Mouse (Mus musculus) brain, embryonic 14.5 days (tissue): ENCODE results near the gene Myo1g. TPM values are rescaled to one million over a fixed set of nuclear protein-coding genes. Genes with fewer than 3 reads are reported as not detected.

Experiments
- DNase-seq: peaks from one replicate; pipeline ENCODE4 v3.0.0-alpha.2; 2011; ENCODE audit warnings: low read depth
- CTCF ChIP-seq: fragments of 200-500 bp; IDR thresholded peaks from 2 replicates; pipeline ENCODE4 v1.5.1; 2012; ENCODE audit warnings: inconsistent platforms, mild to moderate bottlenecking, moderate library complexity, borderline replicate concordance; ENCODE audit not compliant: insufficient read depth, insufficient read length; ENCODE audit errors: extremely low read depth
- POLR2A ChIP-seq: fragments of 200-500 bp; IDR thresholded peaks from 2 replicates; pipeline ENCODE4 v1.6.1; 2012; ENCODE audit warnings: mild to moderate bottlenecking, inconsistent platforms, borderline replicate concordance; ENCODE audit not compliant: poor library complexity, insufficient read depth, insufficient read length, severe bottlenecking; ENCODE audit errors: extremely low read depth
- polyA plus RNA-seq: library from polyadenylated mRNA; depleted of rRNA; stranded (reverse); fragments of >200 nt; gene quantifications from 2 replicates; pipeline ENCODE4 v1.2.3, GENCODE M21; 2012

Gene Myo1g
- polyA plus RNA-seq, 1 experiment = 0.56 TPM

- DNase-seq = no peak
- TF ChIP-seq CTCF (no peak), POLR2A (no peak)
Measured at GRCm38 (mm10) chr11:6506516-6506915, 14.2 kb downstream of the Myo1g start.

- TF ChIP-seq POLR2A = no peak
- TF ChIP-seq CTCF = no peak
- DNase-seq = no peak
Measured at GRCm38 (mm10) chr11:6504689-6505088, 16.1 kb downstream of the Myo1g start.

- no peak for TF ChIP-seq CTCF
- no peak for TF ChIP-seq POLR2A
Measured at GRCm38 (mm10) chr11:6504226-6504625, 16.5 kb downstream of the Myo1g start.

GRCm38 (mm10) chr11:6502506-6502905 lies 18.3 kb downstream of the Myo1g start:
- TF ChIP-seq POLR2A (no peak), CTCF (no peak)

More at GRCm38 (mm10) chr11:6504226-6504625, 16.5 kb downstream of the Myo1g start:
- no peak for DNase-seq

GRCm38 (mm10) chr11:6497311-6497948 lies 23.3 kb downstream of the Myo1g start:
- no peak for DNase-seq
- TF ChIP-seq CTCF = no peak
- no peak for TF ChIP-seq POLR2A

More at GRCm38 (mm10) chr11:6502506-6502905, 18.3 kb downstream of the Myo1g start:
- no peak for DNase-seq

- TF ChIP-seq CTCF (peak; percentile 25; the same call in 1 of the 2 replicates), POLR2A (no peak)
Measured at GRCm38 (mm10) chr11:6489691-6490503, 30.9 kb downstream of the Myo1g start.

GRCm38 (mm10) chr11:6489257-6489656 lies 31.5 kb downstream of the Myo1g start:
- no peak for DNase-seq
- no peak for TF ChIP-seq POLR2A
- TF ChIP-seq CTCF = no peak

More at GRCm38 (mm10) chr11:6489691-6490503, 30.9 kb downstream of the Myo1g start:
- no peak for DNase-seq

- DNase-seq = no peak
- TF ChIP-seq POLR2A (no peak), CTCF (no peak)
Measured at GRCm38 (mm10) chr11:6488041-6488684, 32.6 kb downstream of the Myo1g start.

GRCm38 (mm10) chr11:6487496-6487895 lies 33.3 kb downstream of the Myo1g start:
- no peak for TF ChIP-seq CTCF
- TF ChIP-seq POLR2A = no peak
- DNase-seq = peak; percentile 20

- TF ChIP-seq POLR2A (no peak), CTCF (no peak)
- no peak for DNase-seq
Measured at GRCm38 (mm10) chr11:6486916-6487315, 33.8 kb downstream of the Myo1g start.
